Mouse (Mus musculus) thymus, adult 2 months (tissue): ENCODE measurements around the gene Coa4. TPM values are rescaled to one million over a fixed set of nuclear protein-coding genes. Genes with fewer than 3 reads are reported as not detected.

Experiments
- DNase-seq: peaks from one replicate; pipeline ENCODE4 v3.0.0; 2021
- H3K27ac ChIP-seq: fragments of 200-500 bp; 2 replicates; pipeline ENCODE4 v1.5.1; 2012; ENCODE audit warnings: low read length, control low read depth; ENCODE audit not compliant: control insufficient read depth, insufficient read depth
- H3K27me3 ChIP-seq: fragments of 200-500 bp; 2 replicates; pipeline ENCODE4 v1.6.1; 2012; ENCODE audit warnings: mild to moderate bottlenecking, low read length, moderate library complexity, mixed read lengths; ENCODE audit not compliant: control insufficient read depth, insufficient read depth
- H3K36me3 ChIP-seq: fragments of 200-500 bp; 2 replicates; pipeline ENCODE4 v1.6.1; 2012; ENCODE audit warnings: mild to moderate bottlenecking, low read length, moderate library complexity; ENCODE audit not compliant: control insufficient read depth, insufficient read depth
- H3K4me1 ChIP-seq: fragments of 200-500 bp; replicated peaks from 2 replicates; pipeline ENCODE4 v1.6.1; 2012; ENCODE audit warnings: low read length; ENCODE audit not compliant: control insufficient read depth, insufficient read depth
- H3K4me3 ChIP-seq: fragments of 200-500 bp; 2 replicates; pipeline ENCODE4 v1.5.1; 2012; ENCODE audit warnings: mild to moderate bottlenecking, low read length, control low read depth, moderate library complexity; ENCODE audit not compliant: control insufficient read depth, insufficient read depth
- CTCF ChIP-seq: fragments of 200-500 bp; IDR thresholded peaks from 2 replicates; pipeline ENCODE4 v1.5.1; 2012; ENCODE audit warnings: mild to moderate bottlenecking, control low read depth, low read length, moderate library complexity, borderline replicate concordance; ENCODE audit not compliant: control insufficient read depth, poor library complexity, insufficient read depth; ENCODE audit errors: extremely low read depth
- POLR2A ChIP-seq: fragments of 200-500 bp; IDR thresholded peaks from 2 replicates; pipeline ENCODE4 v1.6.1; 2012; ENCODE audit warnings: mild to moderate bottlenecking, low read length, control low read depth, moderate library complexity; ENCODE audit not compliant: control insufficient read depth, poor library complexity, insufficient read depth; ENCODE audit errors: extremely low read depth
- WGBS: fragments of 180-500 bp; shearing (Covaris S2); methylation state at CpG from one replicate; pipeline ENCODE4 v1.1.7; 2018; 5-methylcytosine and 5-hydroxymethylcytosine counted together
- polyA plus RNA-seq: library from polyadenylated mRNA; depleted of rRNA; stranded (reverse); fragments of >200 nt; gene quantifications from 2 replicates; pipeline ENCODE4 v1.2.3, GENCODE M21; 2012; rRNA removed

The Coa4 gene
- polyA plus RNA-seq, 1 experiment, result 9.1 TPM

- Histone ChIP-seq H3K27me3 (no peaks in the 10 kb centered on the region), H3K36me3 (no peaks in the 10 kb centered on the region), H3K27ac (no peak overlapping the region), H3K4me1 (no peaks in the 10 kb centered on the region), H3K4me3 (no peak overlapping the region)
- WGBS, result 97% methylated on average over 3 of the region's 3 CpGs
- DNase-seq, result no peak
- no peak for TF ChIP-seq POLR2A
- no peak for TF ChIP-seq CTCF
Measured at GRCm38 (mm10) chr7:100570930-100571715, 34.3 kb downstream of the Coa4 start.

- DNase-seq, result no peak
- TF ChIP-seq CTCF, result no peak
- TF ChIP-seq POLR2A, result no peak
- Histone ChIP-seq H3K27me3 (no peaks in the 10 kb centered on the region), H3K4me3 (no peak overlapping the region), H3K36me3 (no peaks in the 10 kb centered on the region), H3K4me1 (no peaks in the 10 kb centered on the region), H3K27ac (no peak overlapping the region)
- WGBS, result 96% methylated on average over 4 of the region's 4 CpGs
Measured at GRCm38 (mm10) chr7:100572061-100572460, 35.2 kb downstream of the Coa4 start.

DNA sequence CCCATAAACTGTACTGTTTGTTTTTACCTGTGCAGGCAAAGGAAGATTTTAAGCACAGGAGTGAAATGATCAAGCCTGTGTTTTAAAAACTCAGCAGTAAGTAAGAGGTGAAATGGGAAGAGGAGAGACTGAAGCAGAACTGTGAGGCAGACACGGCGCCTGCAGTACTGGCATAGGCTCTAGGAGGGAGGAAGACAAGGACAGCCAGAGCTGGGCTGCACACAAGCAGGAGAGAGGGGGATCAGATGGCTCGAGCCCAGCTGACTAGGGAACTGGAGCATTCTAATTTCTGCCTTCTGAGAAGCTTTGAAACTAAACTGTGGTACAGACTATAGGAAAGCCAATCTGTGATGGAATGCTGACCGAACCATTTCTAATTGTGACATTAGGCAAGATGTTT, 35.8 kb downstream of the Coa4 start:
- Histone ChIP-seq H3K4me1 (no peaks in the 10 kb centered on the region), H3K27me3 (no peaks in the 10 kb centered on the region), H3K4me3 (no peak overlapping the region), H3K27ac (no peak overlapping the region), H3K36me3 (no peaks in the 10 kb centered on the region)
- TF ChIP-seq POLR2A, result no peak
- TF ChIP-seq CTCF, result no peak
- DNase-seq, result no peak
- WGBS, result 95% methylated on average over 4 of the region's 4 CpGs

DNA sequence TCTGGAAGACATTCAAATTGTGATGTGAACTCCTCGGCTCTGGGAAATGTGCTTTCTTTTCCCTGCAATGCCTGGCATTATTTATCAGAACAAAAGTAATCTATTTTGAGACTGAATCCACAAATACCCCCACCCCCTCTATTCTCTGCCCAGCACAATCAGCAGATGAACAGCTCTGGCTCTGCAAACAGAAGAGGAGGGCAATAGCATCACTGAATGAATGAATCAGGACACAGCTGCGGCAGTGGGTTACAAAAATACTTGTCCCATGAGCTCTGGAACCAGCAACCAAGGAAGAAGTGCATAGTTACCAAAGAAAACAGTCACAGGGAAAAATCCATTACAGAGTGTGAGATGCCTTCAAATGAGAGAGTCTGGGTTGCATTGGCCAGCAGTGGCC, 41.9 kb downstream of the Coa4 start:
- H3K27ac ChIP-seq, result no peak overlapping the region
- TF ChIP-seq CTCF, result no peak
- TF ChIP-seq POLR2A, result no peak
- H3K27me3 ChIP-seq, result no peaks in the 10 kb centered on the region
- WGBS, result 94% methylated on average over 2 of the region's 2 CpGs
- no peak overlapping the region for H3K4me3 ChIP-seq
- H3K4me1 ChIP-seq, result no peaks in the 10 kb centered on the region
- DNase-seq, result no peak
- H3K36me3 ChIP-seq, result no peaks in the 10 kb centered on the region

GRCm38 (mm10) chr7:100582235-100582634, 45.4 kb downstream of the Coa4 start:
- H3K4me3 ChIP-seq, result no peak overlapping the region
- no peaks in the 10 kb centered on the region for H3K27me3 ChIP-seq
- no peaks in the 10 kb centered on the region for H3K4me1 ChIP-seq
- no peak overlapping the region for H3K27ac ChIP-seq
- no peak for DNase-seq
- 48% methylated on average over 7 of the region's 7 CpGs for WGBS
- TF ChIP-seq POLR2A (no peak), CTCF (no peak)
- no peaks in the 10 kb centered on the region for H3K36me3 ChIP-seq

GRCm38 (mm10) chr7:100582727-100583236, 45.9 kb downstream of the Coa4 start:
- H3K4me3 ChIP-seq, result peak overlapping the region; percentile 99
- 1% methylated on average over 31 of the region's 31 CpGs for WGBS
- DNase-seq, result peak; percentile 83
- TF ChIP-seq CTCF (no peak), POLR2A (no peak)
- H3K36me3 ChIP-seq, result no peaks in the 10 kb centered on the region
- no peaks in the 10 kb centered on the region for H3K27me3 ChIP-seq
- H3K4me1 ChIP-seq, result no peaks in the 10 kb centered on the region
- H3K27ac ChIP-seq, result peak overlapping the region; percentile 76; the same call in 1 of the 2 replicates

GRCm38 (mm10) chr7:100589816-100590215, 52.9 kb downstream of the Coa4 start:
- no peak overlapping the region for H3K4me3 ChIP-seq
- WGBS, result 66% methylated on average over 1 of the region's 1 CpGs
- peak overlapping the region; percentile 78 for H3K27ac ChIP-seq
- DNase-seq, result no peak
- H3K4me1 ChIP-seq, result peaks cover 3% of the 10 kb centered on the region
- no peaks in the 10 kb centered on the region for H3K27me3 ChIP-seq
- no peaks in the 10 kb centered on the region for H3K36me3 ChIP-seq
- TF ChIP-seq POLR2A, result no peak
- no peak for TF ChIP-seq CTCF

Other genes with a start within 250 kb of the Coa4 start
- gene C2cd3, start 164.8 kb upstream of the Coa4 start, polyA plus RNA-seq, result 52.2 and 59.4 TPM in 2 replicates
- gene Ppme1, start 164.8 kb upstream of the Coa4 start, polyA plus RNA-seq, result 152 and 153 TPM in 2 replicates
- 6.0 and 7.0 TPM in 2 replicates for gene Ucp3, start 64.1 kb upstream of the Coa4 start, polyA plus RNA-seq
- 1,120 and 1,396 TPM in 2 replicates for gene Ucp2, start 43.7 kb upstream of the Coa4 start, polyA plus RNA-seq
- 2.2 and 3.0 TPM in 2 replicates for gene Dnajb13, start 22.1 kb upstream of the Coa4 start, polyA plus RNA-seq
- 25.9 and 36.9 TPM in 2 replicates for gene Rab6a, start 70.3 kb downstream of the Coa4 start, polyA plus RNA-seq
- 11.3 and 12.2 TPM in 2 replicates for gene Mrpl48, start 71.2 kb downstream of the Coa4 start, polyA plus RNA-seq
- 70.5 and 82.2 TPM in 2 replicates for gene Plekhb1, start 125.3 kb downstream of the Coa4 start, polyA plus RNA-seq
- gene Fam168a, start 169.6 kb downstream of the Coa4 start, polyA plus RNA-seq, result 144 and 178 TPM in 2 replicates